Mouse (Mus musculus) stomach, embryonic 14.5 days (tissue): Measurements from ENCODE around the gene Stxbp3. TPM values are rescaled to one million over a fixed set of nuclear protein-coding genes. Genes with fewer than 3 reads are reported as not detected.

Source experiments
- ATAC-seq: fragments of 200-750 bp; cut with Nextera tagmentation; 2 replicates; pipeline ENCODE4 v1.8.0; 2017; ENCODE audit warnings: low read depth, moderate TSS enrichment; ENCODE audit not compliant: insufficient number of reproducible peaks, insufficient read depth, low FRiP score
- H3K27ac ChIP-seq: fragments of 300-500 bp; sonication (generic); 2 replicates; pipeline ENCODE4 v1.5.1; 2014; ENCODE audit warnings: mild to moderate bottlenecking, low read length, moderate library complexity, mixed read lengths
- H3K27me3 ChIP-seq: fragments of 300-500 bp; sonication (generic); 2 replicates; pipeline ENCODE4 v1.6.1; 2014; ENCODE audit warnings: low read length, control low read depth, mixed read lengths; ENCODE audit not compliant: control insufficient read depth, insufficient read depth
- H3K36me3 ChIP-seq: fragments of 300-500 bp; sonication (generic); 2 replicates; pipeline ENCODE4 v1.6.1; 2014; ENCODE audit warnings: mild to moderate bottlenecking, control low read depth, low read length, moderate library complexity, mixed read lengths; ENCODE audit not compliant: control insufficient read depth, insufficient read depth
- H3K4me1 ChIP-seq: fragments of 300-500 bp; sonication (generic); 2 replicates; pipeline ENCODE4 v1.6.1; 2014; ENCODE audit warnings: low read length, control low read depth, mixed read lengths; ENCODE audit not compliant: control insufficient read depth, insufficient read depth
- H3K4me2 ChIP-seq: fragments of 300-500 bp; sonication (generic); replicated peaks from 2 replicates; pipeline ENCODE4 v1.6.1; 2014; ENCODE audit warnings: low read depth, low read length, control low read depth
- H3K4me3 ChIP-seq: fragments of 300-500 bp; sonication (generic); 2 replicates; pipeline ENCODE4 v1.5.1; 2014; ENCODE audit warnings: low read depth, low read length, control low read depth
- H3K9ac ChIP-seq: fragments of 300-500 bp; sonication (generic); replicated peaks from 2 replicates; pipeline ENCODE4 v1.6.1; 2014; ENCODE audit warnings: low read depth, mild to moderate bottlenecking, control low read depth, low read length, moderate library complexity, mixed read lengths
- H3K9me3 ChIP-seq: fragments of 300-500 bp; sonication (generic); 2 replicates; pipeline ENCODE4 v1.6.1; 2016; ENCODE audit warnings: low read depth, low read length, control low read depth; ENCODE audit not compliant: control insufficient read depth
- WGBS: fragments of 180-500 bp; shearing (Covaris S2); extraction: QIAGEN DNeasy Blood & Tissue Kit; methylation state at CpG from one replicate; pipeline ENCODE4 v1.1.7; 2014; 5-methylcytosine and 5-hydroxymethylcytosine counted together
- polyA plus RNA-seq: library from polyadenylated mRNA; unstranded; fragments of >200 nt; fragmentation: Nextera tagmentation; extraction: Ambion mirVana; gene quantifications from 2 replicates; pipeline ENCODE4 v1.2.1, GENCODE M21; 2014

Gene Stxbp3
- polyA plus RNA-seq, 1 experiment from 2014 or later: 43.6 TPM

- Histone ChIP-seq H3K4me2 (peak overlapping the region; percentile 3), H3K36me3 (no peaks in the 10 kb centered on the region), H3K9ac (no peak overlapping the region), H3K4me3 (no peak overlapping the region), H3K27ac (peak overlapping the region; percentile 72), H3K27me3 (no peaks in the 10 kb centered on the region), H3K4me1 (peaks cover 7% of the 10 kb centered on the region; the same call in 1 of the 2 replicates), H3K9me3 (no peaks in the 10 kb centered on the region)
- ATAC-seq: peak; percentile 83
- WGBS: 34% methylated on average over 28 of the region's 28 CpGs
Measured at GRCm38 (mm10) chr3:108880544-108881507, 40.5 kb upstream of the Stxbp3 start.

- Histone ChIP-seq H3K9me3 (no peaks in the 10 kb centered on the region), H3K27ac (no peak overlapping the region), H3K9ac (no peak overlapping the region), H3K4me3 (no peak overlapping the region), H3K4me1 (peaks cover 7% of the 10 kb centered on the region; the same call in 1 of the 2 replicates), H3K36me3 (no peaks in the 10 kb centered on the region), H3K27me3 (no peaks in the 10 kb centered on the region), H3K4me2 (no peak overlapping the region)
- WGBS: 56% methylated on average over 5 of the region's 5 CpGs
- ATAC-seq: no peak
Measured at GRCm38 (mm10) chr3:108879836-108880435, 39.6 kb upstream of the Stxbp3 start.

GRCm38 (mm10) chr3:108879129-108879528 lies 38.8 kb upstream of the Stxbp3 start:
- Histone ChIP-seq H3K9ac (no peak overlapping the region), H3K36me3 (no peaks in the 10 kb centered on the region), H3K27ac (no peak overlapping the region), H3K4me1 (peaks cover 7% of the 10 kb centered on the region; the same call in 1 of the 2 replicates), H3K4me2 (no peak overlapping the region), H3K27me3 (no peaks in the 10 kb centered on the region), H3K9me3 (no peaks in the 10 kb centered on the region), H3K4me3 (no peak overlapping the region)
- no peak for ATAC-seq
- WGBS: 55% methylated on average over 2 of the region's 2 CpGs

- H3K9ac ChIP-seq: no peak overlapping the region
- H3K9me3 ChIP-seq: no peaks in the 10 kb centered on the region
- no peak overlapping the region for H3K4me3 ChIP-seq
- H3K27ac ChIP-seq: no peak overlapping the region
- no peak for ATAC-seq
- H3K36me3 ChIP-seq: no peaks in the 10 kb centered on the region
- 88% methylated on average over 6 of the region's 6 CpGs for whole genome bisulfite sequencing
- H3K27me3 ChIP-seq: no peaks in the 10 kb centered on the region
- no peak overlapping the region for H3K4me2 ChIP-seq
- no peaks in the 10 kb centered on the region for H3K4me1 ChIP-seq
Measured at GRCm38 (mm10) chr3:108870631-108871030, 30.3 kb upstream of the Stxbp3 start.

- Histone ChIP-seq H3K27me3 (no peaks in the 10 kb centered on the region), H3K9me3 (no peaks in the 10 kb centered on the region), H3K4me3 (no peak overlapping the region), H3K9ac (no peak overlapping the region), H3K4me2 (no peak overlapping the region), H3K36me3 (no peaks in the 10 kb centered on the region), H3K4me1 (no peaks in the 10 kb centered on the region), H3K27ac (no peak overlapping the region)
- WGBS: 95% methylated on average over 3 of the region's 3 CpGs
- no peak for ATAC-seq
Measured at GRCm38 (mm10) chr3:108867449-108867848, 27.1 kb upstream of the Stxbp3 start.

- H3K27ac ChIP-seq: no peak overlapping the region
- no peak overlapping the region for H3K4me2 ChIP-seq
- H3K9ac ChIP-seq: no peak overlapping the region
- ATAC-seq: no peak
- H3K4me3 ChIP-seq: no peak overlapping the region
- no peaks in the 10 kb centered on the region for H3K4me1 ChIP-seq
- no peaks in the 10 kb centered on the region for H3K9me3 ChIP-seq
- no peaks in the 10 kb centered on the region for H3K27me3 ChIP-seq
- 91% methylated on average over 3 of the region's 3 CpGs for WGBS
- H3K36me3 ChIP-seq: no peaks in the 10 kb centered on the region
Measured at GRCm38 (mm10) chr3:108865676-108866075, 25.4 kb upstream of the Stxbp3 start.

- no peaks in the 10 kb centered on the region for H3K36me3 ChIP-seq
- ATAC-seq: no peak
- H3K9me3 ChIP-seq: no peaks in the 10 kb centered on the region
- no peak overlapping the region for H3K4me3 ChIP-seq
- no peaks in the 10 kb centered on the region for H3K4me1 ChIP-seq
- no peak overlapping the region for H3K27ac ChIP-seq
- WGBS: 53% methylated on average over 3 of the region's 3 CpGs
- H3K9ac ChIP-seq: no peak overlapping the region
- no peak overlapping the region for H3K4me2 ChIP-seq
- no peaks in the 10 kb centered on the region for H3K27me3 ChIP-seq
Measured at GRCm38 (mm10) chr3:108865129-108865528, 24.8 kb upstream of the Stxbp3 start.

- Histone ChIP-seq H3K9me3 (no peaks in the 10 kb centered on the region), H3K27ac (no peak overlapping the region), H3K9ac (no peak overlapping the region), H3K27me3 (no peaks in the 10 kb centered on the region), H3K36me3 (no peaks in the 10 kb centered on the region), H3K4me1 (0 out of 2 replicates have a peak, but pooled peaks cover 3% of the 10 kb centered on the region), H3K4me2 (no peak overlapping the region), H3K4me3 (no peak overlapping the region)
- 71% methylated on average over 10 of the region's 10 CpGs for WGBS
- ATAC-seq: no peak
Measured at GRCm38 (mm10) chr3:108863091-108863490, 22.8 kb upstream of the Stxbp3 start.
